7 mouse cellular contexts compared by ENCODE assay signal in the genomic region with DNA sequence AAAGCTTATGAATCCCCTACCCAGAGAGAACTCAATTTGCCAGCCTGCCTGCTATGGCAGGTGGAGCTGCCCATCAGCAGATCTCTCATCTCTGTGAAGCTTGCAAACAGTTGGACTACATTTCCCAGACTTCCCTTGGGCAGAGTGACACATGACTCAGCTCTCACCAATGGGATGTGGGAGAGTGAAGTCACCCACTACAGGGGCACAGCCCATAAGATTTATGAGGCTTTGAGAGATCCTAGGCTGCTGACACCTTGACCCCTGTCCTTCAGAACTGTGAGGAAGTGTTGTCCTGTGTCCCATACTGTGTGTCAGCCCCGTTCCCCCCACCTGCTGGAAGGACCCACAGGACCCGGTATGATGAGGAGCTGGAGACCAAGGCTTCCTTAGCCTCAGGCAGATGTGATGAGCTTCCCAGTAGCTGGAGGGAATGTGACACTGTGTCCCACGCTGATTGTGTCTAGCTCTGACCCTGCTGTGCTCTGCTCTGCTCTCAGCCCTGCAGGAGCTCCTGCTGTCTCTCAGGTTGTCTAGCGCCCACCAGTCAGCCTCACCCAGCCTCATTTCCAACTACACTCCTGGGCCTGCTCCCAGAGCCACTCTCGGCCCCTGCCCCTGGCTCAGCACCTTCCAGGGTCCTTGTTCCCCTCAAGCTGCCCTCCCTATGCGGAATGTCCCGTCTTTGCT. TPM values are rescaled to one million over a fixed set of nuclear protein-coding genes. Genes with fewer than 3 reads are reported as not detected.
DNase-seq lines count a peak whose midpoint lies in the region; ATAC-seq lines count a peak whose summit lies in the region.

No protein-coding gene starts in this region.

- no peak overlapping the region for H3K4me3 ChIP-seq in midbrain, embryonic 11.5 days (ENCODE audit: low read depth, low read length)
- H3K4me3 ChIP-seq in stomach, embryonic 16.5 days (replicated peaks; ENCODE audit: low read length) = no peak overlapping the region

- H3K9ac ChIP-seq in midbrain, embryonic 11.5 days (ENCODE audit: low read length) = no peak overlapping the region; the same call in 1 of the 2 replicates
- no peak overlapping the region for H3K9ac ChIP-seq in stomach, embryonic 16.5 days (ENCODE audit: low read length)

- H3K4me2 ChIP-seq in midbrain, embryonic 11.5 days = 0 out of 2 replicates have a peak overlapping the region, but pooled peaks have one; percentile 12
- H3K4me2 ChIP-seq in stomach, embryonic 16.5 days (ENCODE audit: low read depth, low read length) = no peak overlapping the region

- DNase-seq in adrenal gland, adult 2 months = peak; percentile 61
- DNase-seq in embryo, embryonic 10 days (ENCODE audit: low spot score) = peak; percentile 88
- peak; percentile 72 to 76 for DNase-seq in heart, adult 18-20 months
- DNase-seq in kidney, adult 11 months = peak; percentile 40
- peak; percentile 65 to 66 for DNase-seq in left cerebral cortex, postnatal 36 days (ENCODE audit: low spot score in 2 of 2)
- DNase-seq in midbrain, embryonic 11.5 days (ENCODE audit: low spot score, missing footprints) = peak; percentile 89

- H3K27ac ChIP-seq in midbrain, embryonic 11.5 days (ENCODE audit: low read depth, low read length) = no peak overlapping the region
- H3K27ac ChIP-seq in stomach, embryonic 16.5 days (ENCODE audit: low read length) = no peak overlapping the region

- H3K27me3 ChIP-seq in midbrain, embryonic 11.5 days (ENCODE audit: control insufficient read depth, insufficient read depth, low read length) = no peaks in the 10 kb centered on the region
- no peaks in the 10 kb centered on the region for H3K27me3 ChIP-seq in stomach, embryonic 16.5 days (ENCODE audit: control insufficient read depth, insufficient read depth, low read length)

- H3K4me1 ChIP-seq in midbrain, embryonic 11.5 days (ENCODE audit: control insufficient read depth, insufficient read depth, low read length) = no peaks in the 10 kb centered on the region
- no peaks in the 10 kb centered on the region for H3K4me1 ChIP-seq in stomach, embryonic 16.5 days (ENCODE audit: control insufficient read depth, insufficient read depth, low read length)

- H3K9me3 ChIP-seq in midbrain, embryonic 11.5 days (ENCODE audit: control insufficient read depth, low read length) = no peaks in the 10 kb centered on the region
- no peaks in the 10 kb centered on the region for H3K9me3 ChIP-seq in stomach, embryonic 16.5 days (replicated peaks; ENCODE audit: control insufficient read depth, low read length)

- H3K36me3 ChIP-seq in midbrain, embryonic 11.5 days (ENCODE audit: control insufficient read depth, insufficient read depth, low read length) = no peaks in the 10 kb centered on the region
- no peaks in the 10 kb centered on the region for H3K36me3 ChIP-seq in stomach, embryonic 16.5 days (ENCODE audit: control insufficient read depth, insufficient read depth, low read length)

- peak; percentile 91 for ATAC-seq in midbrain, embryonic 11.5 days (ENCODE audit: low FRiP score)
- ATAC-seq in stomach, embryonic 16.5 days (ENCODE audit: insufficient read depth, low FRiP score) = peak; percentile 48; the same call in 1 of the 2 replicates

- WGBS in midbrain, embryonic 11.5 days = 58% methylated on average over 7 of the region's 7 CpGs
- 57% methylated on average over 7 of the region's 7 CpGs for WGBS in stomach, embryonic 16.5 days

- intact Hi-C loops in left cerebral cortex, postnatal 36 days (cut with DNase I) = no loop called here

RNA-seq across cellular contexts. Expression of a gene that starts 40.8 kb away (rescaled TPM):
- 1 to 10 TPM; 1.1 to 1.8 TPM for total RNA-seq in adrenal gland, adult 2 months (2021)
- polyA plus RNA-seq in adrenal gland, adult 2 months (2012; rRNA removed) = 0.29 and 0.30 TPM in 2 replicates
- 1 to 10 TPM in 1 of 2 experiments, under 1 TPM in 1; 0.57 to 1.2 TPM for total RNA-seq in heart, adult 18-20 months (2021)
- 1 to 10 TPM; 3.9 to 8.0 TPM for total RNA-seq in left cerebral cortex, postnatal 36 days (2021)
- 0.21 and 0.74 TPM in 2 replicates for polyA plus RNA-seq in midbrain, embryonic 11.5 days (2014; fragmentation: Nextera tagmentation; extraction: Ambion mirVana)
- 0.34 and 1.1 TPM in 2 replicates for polyA plus RNA-seq in stomach, embryonic 16.5 days (2015; fragmentation: Nextera tagmentation; extraction: Ambion mirVana)
